Mouse (Mus musculus) frontal cortex, postnatal 36 days (tissue): ENCODE measurements around the gene Mob1a.
"Not testable (repeated sequence)": the region's sequence is repeated elsewhere in the genome, so short reads cannot be mapped to it uniquely, and the experiment has no call there.

ENCODE experiments used
- DNase-seq, 2 experiments: peaks; one replicate each; pipeline ENCODE4 v3.0.0; 2022; ENCODE audit warnings: low spot score in 2 of 2

Gene Mob1a

DNA sequence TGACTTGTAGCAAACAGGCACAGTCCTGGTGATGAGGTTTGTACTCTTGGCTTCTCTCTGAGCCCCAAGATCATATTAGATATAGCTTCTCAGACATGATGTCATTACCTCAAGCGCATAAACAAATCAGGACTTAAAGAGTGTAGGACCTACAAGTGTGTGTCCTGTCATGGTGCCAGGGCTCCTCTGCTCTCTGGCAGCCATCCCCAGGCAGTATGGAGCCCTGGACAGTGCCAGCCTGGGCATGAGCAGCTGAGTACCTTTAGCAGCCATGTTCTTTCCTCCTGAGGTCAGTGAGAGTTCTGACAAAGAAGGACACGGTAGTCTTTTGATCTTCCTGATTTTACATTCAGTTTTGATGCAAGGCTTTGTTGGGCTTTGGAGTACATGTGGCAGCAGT is 17.1 kb downstream of the Mob1a start:
- no peak for DNase-seq

- DNase-seq = not testable (repeated sequence)
Observed at GRCm38 (mm10) chr6:83345285-83345684, 19.5 kb downstream of the Mob1a start.

DNA sequence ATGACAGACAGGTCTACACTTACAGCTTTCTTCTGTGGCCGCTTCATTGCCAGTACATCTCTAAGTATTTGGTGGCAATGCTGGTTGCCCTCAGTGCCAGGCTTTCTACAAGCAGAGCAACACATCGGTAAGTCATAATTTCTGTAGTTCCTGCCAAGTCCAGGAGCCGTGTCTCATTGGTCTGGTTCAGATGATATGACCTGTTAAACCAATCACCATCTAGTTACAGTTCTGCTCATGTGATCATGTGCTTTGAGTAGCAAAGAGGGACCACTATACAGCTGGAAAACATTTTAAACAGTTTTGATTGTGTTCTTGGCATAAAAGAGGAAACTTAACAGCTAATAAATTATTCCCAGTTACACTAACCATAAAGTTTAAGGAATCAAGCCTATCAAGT is 22.1 kb downstream of the Mob1a start:
- DNase-seq = no peak

DNA sequence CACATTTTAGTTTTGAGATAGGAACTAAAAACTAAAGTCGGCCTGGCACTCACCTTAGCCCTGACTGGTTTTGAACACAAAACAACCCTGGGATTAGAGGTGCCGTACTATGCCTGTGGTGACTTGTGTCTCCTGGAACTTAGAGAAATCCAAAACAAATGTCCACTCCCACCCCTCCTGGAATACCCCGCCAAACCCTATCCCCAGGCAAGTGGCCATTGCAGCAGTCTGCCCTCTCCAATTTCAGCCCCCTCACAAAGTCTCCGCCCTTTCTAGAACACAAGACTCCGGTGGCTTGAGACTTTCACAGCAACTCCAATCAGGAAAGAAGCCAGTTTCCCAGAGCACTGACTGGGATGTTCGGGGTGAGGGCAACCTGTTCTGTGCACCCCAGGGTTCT is 23.1 kb downstream of the Mob1a start, which contains the start of gene Bola3:
TSS of gene Bola3 (plus strand) at position 275 of the 400 bp plus-strand sequence.
- no peak for DNase-seq

DNA sequence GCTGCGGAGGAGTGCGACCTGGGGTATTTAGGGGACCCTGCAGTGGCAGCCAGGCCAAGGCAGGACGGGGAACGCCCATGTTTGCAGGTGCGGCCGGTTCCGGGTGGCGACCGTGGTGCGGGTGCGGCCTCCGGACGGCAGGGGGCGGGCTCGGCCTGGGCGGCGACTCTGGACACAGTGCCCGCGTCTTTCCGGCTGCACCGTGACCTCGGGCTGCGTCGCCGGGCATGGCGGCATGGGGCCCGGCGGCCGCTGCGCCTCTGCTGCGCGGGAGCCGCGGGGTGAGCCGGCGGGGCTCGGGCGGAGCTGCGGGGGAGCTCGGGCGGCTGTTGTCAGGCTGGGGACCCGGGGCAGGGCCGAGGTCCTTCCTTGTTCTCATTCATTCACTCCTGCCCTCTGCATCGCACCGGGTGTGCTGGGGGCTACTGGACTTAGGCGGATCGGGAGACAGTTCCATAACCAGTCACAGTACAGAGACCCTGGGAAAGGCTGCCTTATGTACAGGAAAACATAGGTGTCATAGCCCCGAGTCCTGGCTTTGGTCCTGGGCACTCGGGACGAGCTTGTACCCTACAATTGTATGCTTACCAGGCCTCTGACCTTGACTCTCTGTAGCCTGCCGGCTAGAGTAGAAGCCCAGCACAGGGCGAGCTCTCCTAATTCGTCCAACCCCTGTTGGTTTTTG is 23.6 kb downstream of the Mob1a start:
- DNase-seq = peak; percentile 90

DNA sequence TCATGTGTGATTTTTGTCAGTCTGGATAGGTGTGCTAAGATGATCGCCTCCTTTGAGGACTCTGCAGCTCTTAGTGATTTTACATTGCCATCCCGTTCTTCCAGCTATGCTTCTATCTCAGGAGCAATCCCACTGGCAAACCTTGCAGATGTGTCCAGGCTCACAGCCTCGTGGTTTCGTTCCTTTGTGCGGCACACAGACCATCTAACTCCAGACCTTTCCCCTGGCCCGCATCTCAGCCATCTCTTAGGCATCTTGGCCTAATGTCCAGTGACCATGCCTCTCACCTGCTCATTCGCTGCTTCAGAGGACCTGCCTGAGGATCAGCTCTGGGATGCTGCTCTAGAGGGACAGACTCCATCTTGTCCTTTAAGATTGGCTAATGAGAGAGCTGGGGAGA is 24.4 kb downstream of the Mob1a start:
- no peak for DNase-seq

GRCm38 (mm10) chr6:83350851-83351405 is 25.1 kb downstream of the Mob1a start:
- DNase-seq = no peak

DNA sequence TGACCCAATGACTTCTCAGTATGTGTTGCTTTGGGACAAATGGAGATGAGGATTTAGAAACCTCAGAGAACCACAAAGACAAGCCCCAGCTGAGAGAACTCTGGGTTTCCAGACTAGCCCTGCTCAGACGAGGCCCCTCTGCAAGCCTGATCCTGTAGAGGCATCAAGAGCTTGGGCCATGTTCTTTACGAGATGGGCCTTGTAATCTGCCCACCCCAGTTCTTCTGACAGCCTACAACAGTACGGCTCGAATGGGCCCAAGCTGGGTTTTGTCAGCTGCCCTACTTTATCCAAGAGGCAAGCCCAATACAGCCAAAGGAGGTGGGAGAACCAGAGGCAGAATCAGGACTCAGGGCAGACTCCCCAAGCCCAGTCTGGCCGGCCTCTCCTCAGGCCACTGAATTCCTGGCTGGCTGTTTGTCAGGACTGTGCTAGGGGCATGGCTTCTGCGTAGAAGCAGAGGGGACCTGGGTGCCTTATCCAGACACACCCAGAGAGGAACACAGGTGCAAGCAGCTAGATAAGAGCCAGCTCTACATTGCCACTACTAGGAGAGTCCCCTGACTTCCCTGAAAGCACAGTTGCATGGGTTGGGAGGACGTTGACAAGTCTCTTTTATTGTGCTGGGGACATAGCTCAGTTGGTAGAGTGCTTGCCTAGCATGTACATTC is 25.8 kb downstream of the Mob1a start:
- DNase-seq = no peak

- no peak for DNase-seq
Observed at GRCm38 (mm10) chr6:83352666-83353410, 27.0 kb downstream of the Mob1a start.

DNA sequence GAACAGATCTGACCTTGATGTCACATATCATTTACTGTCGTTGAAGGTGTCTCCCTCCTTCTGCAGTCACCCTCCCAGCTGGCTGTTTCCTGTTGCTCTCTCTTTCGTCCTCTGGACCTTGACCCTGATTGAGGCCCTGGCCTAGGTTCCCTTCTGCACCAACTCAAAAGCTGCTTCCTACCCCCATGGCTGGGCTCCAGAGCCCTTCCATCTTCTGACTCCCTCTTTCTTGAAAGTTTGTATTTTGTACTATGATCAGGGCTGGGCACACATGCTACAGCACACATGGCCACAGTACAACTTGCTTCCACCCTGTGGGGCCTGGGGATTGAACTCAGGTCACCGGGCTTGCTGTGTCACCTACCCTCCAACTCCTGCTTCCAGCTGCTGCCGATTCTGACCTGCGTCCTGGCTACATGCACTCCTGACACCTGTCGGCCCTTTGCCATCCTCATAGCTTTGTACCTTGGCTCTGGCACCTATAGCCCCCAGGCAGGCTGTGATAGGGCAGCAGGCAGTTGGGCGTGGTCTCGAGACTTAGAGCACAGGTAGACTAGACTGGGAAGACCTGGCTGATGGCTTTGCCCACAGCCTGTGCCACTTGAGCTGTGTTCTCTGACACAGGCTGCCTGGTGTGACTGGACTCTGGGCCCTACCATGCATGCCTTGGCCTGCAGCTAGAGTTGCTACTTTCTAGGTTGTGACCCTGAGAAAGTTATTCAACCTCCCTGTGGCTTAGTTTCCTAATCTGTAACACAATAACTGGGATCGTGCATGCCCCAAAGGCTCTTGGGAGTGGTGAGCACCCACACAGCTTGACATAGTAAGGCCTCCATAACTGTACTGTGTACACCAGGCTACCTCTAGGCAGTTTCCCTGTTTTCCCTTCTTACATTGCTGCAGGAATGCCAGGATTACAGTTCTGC is 29.3 kb downstream of the Mob1a start:
- no peak for DNase-seq

GRCm38 (mm10) chr6:83356569-83357138 is 30.8 kb downstream of the Mob1a start:
- DNase-seq = peak; percentile 82 to 83

GRCm38 (mm10) chr6:83357436-83357835 is 31.6 kb downstream of the Mob1a start:
- no peak for DNase-seq

GRCm38 (mm10) chr6:83361523-83362248 is 35.9 kb downstream of the Mob1a start:
- no peak for DNase-seq

DNA sequence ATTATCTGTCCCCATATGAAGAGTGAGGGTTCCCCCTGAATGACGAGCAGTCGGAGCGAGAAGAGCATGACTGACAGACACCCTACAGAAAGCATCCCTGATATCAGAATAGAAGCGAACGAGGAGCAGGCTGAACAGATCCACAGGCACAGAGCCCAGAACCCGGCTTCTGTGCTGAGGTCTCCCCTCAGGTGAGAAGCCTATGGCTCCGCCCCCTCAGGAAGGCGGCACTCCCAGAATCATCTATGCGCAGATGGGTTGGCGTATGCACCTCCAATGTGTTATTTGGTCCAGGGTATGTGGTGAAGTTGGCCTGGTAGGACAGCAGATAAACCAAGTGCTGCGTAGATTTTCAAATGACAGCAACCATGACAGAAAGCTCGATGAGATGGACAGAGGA is 37.3 kb downstream of the Mob1a start:
- DNase-seq = no peak

DNA sequence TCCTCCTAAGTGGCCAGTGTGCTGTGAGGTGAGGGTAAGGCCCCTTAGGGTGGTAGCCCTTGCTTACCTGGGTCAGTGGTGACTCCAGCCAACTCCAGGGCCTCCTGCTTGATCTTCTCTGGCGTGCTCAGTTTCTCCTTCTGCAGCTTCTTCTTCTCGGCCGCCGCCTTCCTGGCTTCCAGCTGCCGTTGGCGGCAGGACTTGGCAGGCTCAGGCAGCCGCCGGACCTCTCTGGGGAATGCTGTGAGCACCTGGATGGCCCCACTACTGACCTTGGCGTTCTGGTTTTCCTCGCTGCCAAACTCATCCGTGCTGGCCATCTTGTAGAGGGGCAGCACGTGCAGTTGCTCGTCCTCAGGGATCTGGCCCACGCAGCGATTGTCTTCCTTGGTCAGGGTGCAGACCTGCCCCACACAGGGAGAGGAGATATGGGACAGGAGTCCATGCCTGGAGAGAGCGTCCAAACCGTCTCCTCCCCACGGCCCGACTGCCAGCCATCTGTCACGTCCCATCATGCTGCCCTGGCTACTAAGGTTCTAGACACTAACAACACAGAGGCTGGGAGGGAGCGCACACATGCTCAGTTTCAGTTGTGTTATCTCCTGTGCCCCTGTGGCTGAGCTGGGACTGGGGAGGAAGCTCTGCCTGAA is 44.6 kb downstream of the Mob1a start:
- no peak for DNase-seq

DNA sequence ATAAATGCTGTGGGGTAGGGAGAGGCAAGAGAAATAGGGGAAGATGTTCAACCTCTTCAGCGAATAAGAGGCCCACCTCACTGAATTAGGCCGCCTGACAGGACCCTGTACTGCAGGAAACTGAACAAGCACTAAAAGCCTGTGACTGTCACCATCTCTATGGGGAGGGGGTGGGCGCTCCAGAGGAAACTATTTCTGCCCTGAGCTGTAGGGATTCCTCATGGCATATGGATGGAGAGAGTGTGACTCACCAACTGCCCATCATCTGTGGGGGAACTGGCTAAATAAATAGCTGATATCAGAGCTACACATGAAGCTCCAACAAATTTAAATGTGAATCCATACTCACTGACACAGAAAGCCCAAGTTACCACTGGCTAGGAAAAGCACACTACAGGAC is 45.5 kb downstream of the Mob1a start:
- peak in 1 of 2 experiments; percentile 42 for DNase-seq

DNA sequence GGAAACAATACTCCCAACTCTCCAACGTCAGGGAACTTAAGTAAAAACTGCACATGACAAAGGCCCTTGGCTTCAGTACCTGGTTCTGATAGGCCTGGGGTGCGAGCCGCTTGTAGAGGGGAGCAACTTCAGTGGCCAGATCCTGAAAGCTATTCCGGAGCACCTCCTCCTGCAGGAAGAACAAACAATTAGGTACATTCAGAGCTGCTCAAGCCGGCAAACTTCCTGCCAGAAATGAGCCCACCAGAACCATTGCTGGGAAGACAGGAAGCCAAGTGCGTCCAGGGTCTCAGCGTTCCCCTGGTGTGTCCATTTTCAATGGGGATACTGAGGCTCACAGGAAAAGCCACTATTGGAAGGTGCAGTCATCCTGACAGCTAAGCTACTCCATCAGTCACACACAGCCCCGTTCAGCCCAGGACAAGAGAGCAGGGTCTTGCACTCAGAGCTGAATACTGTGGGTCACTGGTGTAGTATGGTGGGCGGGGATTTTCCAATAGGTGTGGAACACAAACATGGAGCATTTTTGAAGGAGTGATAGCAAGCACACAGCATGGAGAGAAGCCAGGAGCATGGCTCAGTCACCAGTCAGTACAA is 48.0 kb downstream of the Mob1a start:
- DNase-seq = no peak

DNA sequence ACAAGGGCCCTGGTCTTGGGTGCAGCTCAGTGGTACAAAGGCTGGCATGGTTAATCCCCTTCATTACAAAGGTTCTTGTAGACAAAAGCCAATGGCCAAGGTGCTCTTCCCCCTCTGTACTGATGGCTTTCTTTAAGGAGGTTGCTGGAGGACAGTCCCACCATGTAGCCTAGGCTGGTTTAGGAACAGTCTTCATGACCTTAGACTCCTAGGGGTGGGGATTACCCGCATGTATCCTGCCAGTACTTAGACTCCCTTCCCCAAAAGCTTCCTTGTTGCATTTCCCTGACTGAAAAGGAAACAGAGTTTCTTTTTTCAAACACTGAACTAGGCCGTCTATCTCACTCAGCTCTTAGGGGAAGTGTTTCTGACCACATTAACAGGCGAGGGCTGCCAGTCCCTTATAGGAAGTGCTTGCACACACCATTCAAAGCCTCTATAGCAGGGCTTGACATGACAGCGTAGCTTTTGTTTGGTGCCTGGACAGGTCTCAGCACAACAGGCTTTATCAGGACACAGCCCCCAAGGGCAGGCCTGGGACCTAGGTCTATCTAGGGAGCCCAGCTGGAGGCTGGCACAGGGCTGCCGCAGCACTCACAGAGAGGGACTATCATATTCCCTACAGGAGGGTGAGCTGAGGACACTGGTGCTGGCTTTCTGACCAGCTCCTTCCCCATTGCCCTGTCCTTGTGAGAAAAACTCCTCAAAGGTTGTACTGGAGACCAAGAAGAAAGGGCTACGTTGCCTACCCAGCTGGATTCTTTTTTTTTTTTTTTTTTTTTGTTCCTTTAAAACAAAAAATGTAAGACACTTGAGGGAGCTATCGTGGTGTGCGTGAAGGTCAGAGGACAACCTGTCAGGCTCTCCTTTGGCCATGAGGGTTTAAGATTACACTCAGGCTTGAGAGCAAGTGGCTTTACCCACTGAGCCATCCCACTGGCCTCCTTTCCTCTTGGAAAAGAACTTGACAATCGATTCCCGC is 56.0 kb downstream of the Mob1a start:
- no peak for DNase-seq
